Mouse (Mus musculus) heart, postnatal 25 days (tissue): ENCODE measurements around the gene Sept4. TPM values are rescaled to one million over a fixed set of nuclear protein-coding genes. Genes with fewer than 3 reads are reported as not detected.

Experiments used
- DNase-seq: peaks from one replicate; pipeline ENCODE4 v3.0.0; 2022; ENCODE audit warnings: low spot score
- intact Hi-C: fragments of 180-260 bp; cut with DNase I; formaldehyde crosslinking; loops from one replicate; pipeline ENCODE4 v1.15.1; 2025
- total RNA-seq, 2 experiments: library from RNA; stranded (reverse); gene quantifications; 2 replicates each; pipeline ENCODE4 v1.2.3; 2021

Gene Sept4
- total RNA-seq, 2 experiments from 2014 or later = 43.4 to 43.7 TPM

GRCm38 (mm10) chr11:87595976-87596375 lies 27.3 kb downstream of the Sept4 start:
- intact Hi-C loops = loop anchor here (10.0 kb wide), 1 partner anchor 171 kb away; no protein-coding TSS in a partner anchor
- DNase-seq = no peak

- intact Hi-C loops = loop anchor here (10.0 kb wide), 1 partner anchor 172 kb away; no protein-coding TSS in a partner anchor
- no peak for DNase-seq
Measured at GRCm38 (mm10) chr11:87596492-87596891, 27.8 kb downstream of the Sept4 start.

GRCm38 (mm10) chr11:87597061-87597460 lies 28.4 kb downstream of the Sept4 start:
- intact Hi-C loops = loop anchor here (10.0 kb wide), 1 partner anchor 172 kb away; no protein-coding TSS in a partner anchor
- no peak for DNase-seq

- intact Hi-C loops = loop anchor here (10.0 kb wide), 1 partner anchor 175 kb away; no protein-coding TSS in a partner anchor
- no peak for DNase-seq
Measured at GRCm38 (mm10) chr11:87599395-87600089, 30.8 kb downstream of the Sept4 start.

DNA sequence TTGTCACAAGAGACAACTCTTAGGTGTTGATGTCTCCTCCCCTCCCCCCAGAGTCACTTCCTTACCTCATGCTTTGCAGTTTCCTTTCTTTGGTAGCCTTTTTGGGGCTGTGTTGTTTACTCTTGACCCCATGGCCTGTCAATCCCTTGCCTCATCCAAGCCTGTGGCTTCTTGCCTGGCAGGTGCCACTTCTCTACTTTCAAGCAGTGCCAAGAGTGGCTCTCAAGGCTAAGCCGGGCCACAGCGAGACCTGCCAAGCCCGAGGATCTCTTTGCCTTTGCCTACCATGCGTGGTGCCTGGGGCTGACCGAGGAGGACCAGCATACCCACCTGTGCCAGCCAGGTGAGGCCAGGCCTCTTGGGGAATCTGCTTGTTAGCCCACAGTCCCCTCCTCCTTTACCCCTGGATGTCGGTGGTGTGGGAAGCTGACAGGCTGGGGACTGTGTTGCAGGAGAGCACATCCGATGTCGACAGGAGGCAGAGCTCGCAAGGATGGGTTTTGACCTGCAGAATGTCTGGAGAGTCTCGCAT lies 31.7 kb downstream of the Sept4 start:
- intact Hi-C loops = no loop called here
- no peak for DNase-seq

DNA sequence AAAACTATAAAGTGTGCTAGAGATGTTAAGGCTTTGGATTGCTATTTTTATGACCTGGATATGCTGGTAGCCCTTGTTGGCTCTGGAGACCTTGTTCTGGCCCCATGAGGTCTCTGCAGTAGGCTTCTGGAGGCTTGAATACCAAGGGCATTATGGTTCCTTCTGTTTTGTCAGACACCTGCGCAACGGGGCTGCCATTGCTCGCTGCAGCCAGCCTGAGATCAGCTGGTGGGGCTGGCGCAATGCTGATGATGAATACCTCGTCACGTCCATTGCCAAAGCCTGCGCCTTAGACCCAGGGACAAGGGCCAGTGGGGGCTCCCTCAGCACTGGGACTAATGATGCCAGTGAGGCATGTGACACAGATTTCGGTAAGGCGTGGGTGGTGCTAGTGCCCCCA lies 33.5 kb downstream of the Sept4 start:
- intact Hi-C loops = no loop called here

DNA sequence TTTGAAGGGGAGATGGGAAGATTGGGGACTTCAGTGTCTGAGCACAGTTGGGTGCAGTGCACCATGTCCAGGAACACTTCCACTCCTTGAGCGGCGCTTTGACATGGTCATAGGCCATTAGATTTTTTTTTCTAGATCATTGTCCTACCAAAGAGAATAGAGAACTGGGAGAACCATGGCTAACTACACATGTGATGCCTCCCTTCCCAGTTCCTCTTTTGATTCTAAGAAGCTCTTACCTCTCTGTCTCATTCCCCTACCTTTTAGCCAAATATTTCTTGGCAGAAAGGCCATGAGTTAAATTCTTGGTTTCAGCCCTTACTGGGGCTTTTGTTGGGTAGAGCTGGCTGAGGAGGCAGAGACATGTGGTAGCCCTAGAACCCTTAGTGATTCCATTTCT lies 34.9 kb downstream of the Sept4 start:
- DNase-seq = no peak
- intact Hi-C loops = no loop called here

More for the DNA sequence above, 33.5 kb downstream of the Sept4 start:
- no peak for DNase-seq

- DNase-seq = no peak
- intact Hi-C loops = no loop called here
Measured at GRCm38 (mm10) chr11:87609264-87609663, 40.6 kb downstream of the Sept4 start.

GRCm38 (mm10) chr11:87611547-87611946 lies 42.8 kb downstream of the Sept4 start:
- intact Hi-C loops = no loop called here
- no peak for DNase-seq

GRCm38 (mm10) chr11:87613972-87614371 lies 45.3 kb downstream of the Sept4 start:
- no peak for DNase-seq
- intact Hi-C loops = no loop called here

GRCm38 (mm10) chr11:87615551-87615950 lies 46.8 kb downstream of the Sept4 start:
- intact Hi-C loops = no loop called here
- no peak for DNase-seq

- intact Hi-C loops = no loop called here
- DNase-seq = no peak
Measured at GRCm38 (mm10) chr11:87615952-87616351, 47.2 kb downstream of the Sept4 start.

- intact Hi-C loops = no loop called here
- no peak for DNase-seq
Measured at GRCm38 (mm10) chr11:87616790-87617474, 48.2 kb downstream of the Sept4 start, which contains the start of gene Hsf5. TSS of gene Hsf5 (plus strand) at chr11:87617164.

DNA sequence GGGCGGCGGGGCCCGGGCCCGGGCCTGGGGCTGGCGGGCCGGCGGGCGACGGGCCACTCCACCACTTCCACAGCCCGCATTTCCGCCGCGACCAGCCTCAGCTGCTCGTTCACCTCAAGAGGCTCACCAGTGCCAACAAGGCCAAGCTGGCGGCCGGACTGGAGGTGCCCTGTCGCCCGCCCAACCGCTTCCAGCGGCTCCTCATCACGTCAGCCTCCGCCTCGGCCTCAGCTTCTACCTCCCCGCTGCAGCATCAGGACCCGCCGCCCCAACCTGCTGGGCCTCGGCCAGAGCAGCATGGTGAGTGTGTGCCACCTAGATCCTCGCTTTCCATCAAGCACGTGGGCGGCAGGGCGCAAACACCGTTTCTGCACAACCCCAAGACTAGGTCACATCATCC lies 48.9 kb downstream of the Sept4 start:
- DNase-seq = no peak
- intact Hi-C loops = no loop called here

GRCm38 (mm10) chr11:87623160-87623559 lies 54.5 kb downstream of the Sept4 start:
- no peak for DNase-seq
- intact Hi-C loops = no loop called here

GRCm38 (mm10) chr11:87629859-87630258 lies 61.2 kb downstream of the Sept4 start:
- intact Hi-C loops = no loop called here
- no peak for DNase-seq

DNA sequence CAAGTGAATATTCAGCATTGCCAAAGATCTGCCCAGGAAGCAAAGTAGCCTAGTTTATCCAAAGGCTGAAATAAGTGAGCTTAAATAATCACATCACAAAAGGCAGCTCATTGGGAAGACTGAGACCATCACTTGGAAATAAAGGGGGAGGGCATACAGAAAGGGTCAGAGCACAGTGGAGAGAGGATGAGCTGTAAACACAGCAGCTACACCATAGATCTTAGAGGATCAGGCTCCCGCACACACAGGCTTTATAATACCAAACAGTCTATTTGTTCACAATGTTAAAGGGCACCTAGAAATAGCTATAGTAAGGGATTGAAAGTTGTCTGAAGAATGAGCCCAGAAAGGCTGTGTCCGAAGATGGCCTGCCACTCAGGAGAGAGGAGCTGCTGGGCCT lies 70.1 kb downstream of the Sept4 start:
- no peak for DNase-seq
- intact Hi-C loops = no loop called here

- DNase-seq = peak; percentile 35
- intact Hi-C loops = no loop called here
Measured at GRCm38 (mm10) chr11:87639206-87639605, 70.5 kb downstream of the Sept4 start.
